Mouse (Mus musculus) Muller cell, postnatal 12 days (primary cell): ENCODE results near the gene Snap91.
A peak's percentile ranks its signal among the peaks of the same experiment; 100 is the strongest.

ENCODE experiments used
- DNase-seq: peaks from one replicate; pipeline ENCODE4 v3.0.0-alpha.2; 2015; ENCODE audit errors: inconsistent ontology term

Gene Snap91

DNA sequence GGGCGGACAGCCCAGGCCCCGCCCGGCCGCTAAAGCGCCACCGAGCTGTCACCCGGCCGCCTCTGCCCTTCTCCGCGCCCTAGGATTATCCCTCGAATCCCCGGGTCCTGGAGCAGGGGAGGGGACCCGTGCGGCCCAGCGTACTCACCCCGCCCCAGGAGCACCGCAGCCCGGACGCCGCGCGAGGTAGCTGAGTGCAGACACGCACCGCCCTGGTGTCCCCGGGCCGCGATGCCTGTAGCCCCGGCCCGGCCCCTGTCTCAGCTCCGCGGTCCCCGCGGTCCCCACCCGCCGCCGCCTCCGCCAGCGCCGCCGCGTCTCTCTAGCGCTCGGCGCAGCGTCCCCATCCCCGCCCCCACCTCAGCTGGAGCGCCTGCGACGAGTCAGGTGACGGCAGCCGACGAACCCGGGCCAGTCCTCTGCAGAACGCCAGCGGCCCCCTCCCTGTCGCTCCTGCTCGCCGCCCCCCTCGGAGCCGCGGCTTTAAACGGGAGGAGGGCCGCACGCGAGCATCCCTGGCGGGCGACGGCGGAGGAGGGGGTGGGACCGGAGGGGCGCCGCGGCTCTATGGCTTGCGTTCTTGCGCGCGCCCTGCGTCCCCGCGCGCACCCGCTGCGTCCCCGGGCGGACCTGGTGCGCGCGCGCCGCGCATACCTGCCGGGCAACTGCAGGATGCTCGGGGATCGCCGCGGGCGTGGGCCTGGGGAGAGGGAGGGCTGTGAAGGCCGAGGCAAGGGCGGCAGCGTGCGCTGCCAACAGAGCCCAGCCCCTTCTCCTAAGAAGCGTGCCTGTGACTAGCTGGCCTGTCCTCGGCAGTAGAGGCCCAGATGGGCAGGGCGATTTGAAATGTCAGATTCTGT lies at the start of gene Snap91:
TSS of gene Snap91 (minus strand) at position 542 of the 860 bp plus-strand sequence.
- DNase-seq, result peak; percentile 78

- no peak for DNase-seq
Observed at GRCm38 (mm10) chr9:86926519-86926918, 46.1 kb upstream of the Snap91 start.

GRCm38 (mm10) chr9:86925688-86926087 lies 45.2 kb upstream of the Snap91 start:
- DNase-seq, result no peak

DNA sequence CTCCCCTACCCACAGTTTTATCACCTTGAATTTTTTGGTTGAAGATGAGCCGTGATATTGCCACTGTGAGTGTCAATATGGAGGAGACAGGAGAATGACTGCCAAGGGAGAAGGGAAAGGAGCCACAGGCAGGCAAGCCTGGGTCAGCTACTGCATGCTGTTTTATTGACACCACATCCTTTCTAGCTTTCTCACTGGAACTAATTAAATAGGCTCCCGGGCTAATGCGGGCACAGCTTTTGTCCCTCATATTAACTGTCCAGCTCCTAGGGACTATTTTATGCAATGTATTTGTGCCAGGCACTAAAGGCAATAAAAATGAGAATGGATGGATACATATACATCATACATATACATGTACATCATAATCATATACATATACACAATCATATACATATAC lies 42.0 kb upstream of the Snap91 start:
- no peak for DNase-seq

DNA sequence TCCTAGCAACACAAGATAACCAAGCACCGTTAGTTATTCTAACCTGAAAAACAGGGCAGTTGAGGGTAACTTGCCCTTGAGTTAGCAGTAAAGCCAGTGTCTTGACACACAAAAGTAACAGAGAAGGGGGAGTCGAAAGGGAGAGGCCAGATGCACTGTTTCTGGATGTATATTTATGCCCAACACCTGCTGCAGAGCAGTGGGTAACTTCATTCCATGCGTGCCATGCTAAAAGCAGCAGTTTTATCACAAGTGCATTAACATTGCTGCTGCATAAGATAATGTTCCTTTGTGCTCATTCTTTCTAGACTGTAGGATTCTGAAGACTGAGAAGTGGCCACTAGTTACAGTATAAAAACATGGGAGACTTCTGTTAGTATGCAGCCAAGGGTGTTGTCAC lies 36.1 kb upstream of the Snap91 start:
- DNase-seq, result no peak

DNA sequence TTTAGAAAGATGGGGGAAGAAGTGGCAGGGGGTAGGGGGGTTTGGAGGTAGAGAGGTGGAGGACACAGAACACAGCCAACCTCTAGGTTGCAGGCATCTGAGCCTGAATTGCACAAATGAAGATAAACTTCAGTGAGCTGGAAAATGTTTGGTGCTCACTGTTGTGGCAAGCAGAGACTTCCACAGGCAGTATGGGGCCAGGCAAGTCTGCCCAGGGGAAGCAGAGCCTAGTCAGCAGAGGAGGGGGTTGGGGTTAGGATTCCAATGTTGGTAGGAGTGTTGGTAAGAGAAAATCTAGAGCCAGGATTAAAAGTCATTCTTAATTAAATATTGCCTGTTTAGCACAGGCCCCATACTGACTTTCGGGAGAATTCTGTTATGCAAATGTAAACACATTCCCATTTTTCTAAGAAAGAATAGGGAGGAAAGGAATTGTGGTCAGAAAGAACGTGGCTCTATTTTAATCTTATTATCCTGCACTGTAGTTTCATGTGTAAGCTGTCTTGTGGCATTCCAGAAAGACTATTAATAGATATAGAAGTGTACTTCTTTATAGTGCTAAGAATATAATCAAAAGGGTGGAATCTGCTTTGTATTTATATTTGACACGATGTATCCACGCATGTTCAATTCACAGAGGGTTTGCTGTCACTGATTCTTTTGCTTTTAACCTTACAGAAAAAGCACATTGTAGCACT lies 19.2 kb upstream of the Snap91 start:
- peak; percentile 47 for DNase-seq

- peak; percentile 64 for DNase-seq
Observed at GRCm38 (mm10) chr9:86879216-86880112, 990 bp downstream of the Snap91 start.

- DNase-seq, result no peak
Observed at GRCm38 (mm10) chr9:86878716-86879115, 1.7 kb downstream of the Snap91 start.

GRCm38 (mm10) chr9:86873681-86874080 lies 6.8 kb downstream of the Snap91 start:
- DNase-seq, result no peak

DNA sequence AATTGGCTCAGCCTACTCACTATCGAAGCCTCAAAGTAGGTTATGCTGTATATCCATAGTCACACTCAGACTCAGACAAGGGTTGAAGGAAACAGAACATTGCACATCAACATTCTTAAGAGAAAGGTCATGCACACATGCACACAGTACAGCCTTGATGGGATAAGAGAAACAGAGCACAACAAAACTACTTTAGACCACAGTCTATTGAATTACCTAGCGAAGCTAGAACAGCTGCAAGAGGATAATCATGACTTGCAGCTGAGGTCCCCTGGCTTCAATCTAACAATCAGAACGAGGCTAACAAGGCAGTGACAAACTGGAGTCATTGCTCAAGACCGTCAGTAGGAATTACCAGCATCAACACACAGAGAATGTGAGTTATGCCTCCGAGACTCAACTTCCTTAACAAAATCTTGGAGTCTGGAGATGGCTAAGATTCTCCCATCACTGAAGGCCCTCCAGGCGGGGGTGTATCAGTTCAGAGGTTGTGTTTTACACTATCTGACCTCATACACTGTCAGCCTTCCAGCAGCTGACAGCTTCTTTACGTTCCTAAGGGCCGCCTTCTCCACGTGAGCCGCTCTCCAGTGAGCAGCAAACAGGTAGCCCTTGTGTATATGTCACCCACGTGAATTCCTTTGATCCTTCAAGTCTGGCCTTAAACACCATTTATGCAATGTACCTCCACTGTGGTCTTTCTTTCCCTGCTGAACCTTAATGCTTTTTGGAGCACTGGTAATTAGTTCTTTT lies 10.7 kb downstream of the Snap91 start:
- DNase-seq, result no peak

DNA sequence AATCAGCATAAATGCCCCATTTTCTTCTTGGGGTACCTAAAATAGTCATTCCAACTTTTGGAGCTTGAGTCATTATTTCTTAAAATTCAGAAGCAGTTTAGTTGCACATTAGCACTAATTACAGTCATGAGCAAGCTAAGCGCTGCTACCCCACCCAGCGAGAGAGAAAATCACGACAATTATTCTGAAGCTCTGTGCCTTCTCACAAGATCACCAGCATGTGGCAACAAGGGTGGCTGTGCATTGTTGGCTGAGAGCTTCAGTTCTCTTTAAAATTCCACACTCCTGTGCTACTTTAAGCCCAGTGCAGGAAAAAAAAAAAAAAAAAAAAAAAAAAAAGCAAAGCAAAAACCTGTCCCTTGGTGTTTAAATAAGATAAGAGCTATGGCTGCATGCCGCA lies 22.4 kb downstream of the Snap91 start:
- DNase-seq, result no peak

- DNase-seq, result no peak
Observed at GRCm38 (mm10) chr9:86857626-86858025, 22.8 kb downstream of the Snap91 start.

- DNase-seq, result no peak
Observed at GRCm38 (mm10) chr9:86852861-86853260, 27.6 kb downstream of the Snap91 start.

GRCm38 (mm10) chr9:86851689-86852088 lies 28.8 kb downstream of the Snap91 start:
- no peak for DNase-seq

DNA sequence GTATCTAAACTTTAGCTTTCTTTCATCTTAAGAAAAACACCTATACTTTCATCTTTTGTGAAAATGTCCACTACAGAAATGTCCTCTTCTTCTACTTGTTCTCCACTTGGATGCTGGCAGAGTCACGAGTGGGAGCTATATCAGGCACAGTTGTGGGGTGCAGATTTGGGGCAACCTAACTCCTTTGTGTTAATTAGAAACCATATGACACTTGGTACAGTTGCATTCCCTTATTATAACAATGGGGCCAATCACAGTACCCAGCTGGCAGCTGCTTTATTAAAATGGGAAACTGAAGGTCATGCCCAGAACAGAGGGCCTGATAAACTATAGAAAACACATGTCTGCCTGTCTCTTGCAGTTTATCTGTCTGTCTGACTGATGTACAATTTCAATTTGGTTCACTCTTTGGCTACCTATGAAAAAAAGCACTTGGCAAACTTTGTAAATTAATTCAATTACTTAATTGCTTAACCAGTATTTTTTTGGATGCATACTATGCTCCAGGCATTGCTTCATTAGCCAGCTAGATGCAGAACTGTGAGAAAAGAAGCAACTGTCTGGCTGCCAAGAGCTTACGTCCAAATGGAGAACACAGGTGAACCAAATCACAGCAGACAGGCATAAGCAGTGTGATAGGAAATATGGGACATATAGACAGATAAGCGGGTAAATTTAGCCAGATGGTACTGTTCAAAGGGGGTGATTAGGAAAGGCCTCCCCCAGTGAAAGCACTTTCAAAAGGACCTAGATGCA lies 29.8 kb downstream of the Snap91 start:
- peak; percentile 26 for DNase-seq

DNA sequence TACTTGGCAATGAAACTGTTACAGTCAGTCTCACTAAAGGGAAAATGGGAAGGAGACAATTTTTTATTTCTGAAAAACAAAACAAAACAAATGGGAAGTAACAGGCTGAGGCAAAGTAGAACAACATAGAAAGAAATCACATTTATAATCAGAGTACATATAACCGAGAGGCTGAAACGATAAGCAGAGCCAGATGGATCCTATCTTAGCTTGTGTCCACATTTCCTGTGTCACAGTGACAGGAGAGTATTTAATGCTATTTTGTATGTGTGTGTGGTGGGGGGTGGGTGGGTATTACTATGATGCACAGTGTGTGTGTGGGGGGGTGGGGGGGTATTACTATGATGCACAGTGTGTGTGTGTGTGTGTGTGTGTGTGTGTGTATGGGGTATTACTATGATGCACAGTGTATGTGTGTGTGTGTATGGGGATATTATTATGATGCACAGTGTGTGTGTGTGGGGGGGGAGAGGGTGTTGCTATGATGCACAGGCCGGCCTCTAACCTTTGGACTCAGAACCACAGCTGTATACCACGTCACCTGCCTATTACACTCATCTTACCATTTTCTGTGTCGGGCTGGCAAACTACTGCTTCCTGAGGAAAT lies 36.6 kb downstream of the Snap91 start:
- DNase-seq, result no peak

DNA sequence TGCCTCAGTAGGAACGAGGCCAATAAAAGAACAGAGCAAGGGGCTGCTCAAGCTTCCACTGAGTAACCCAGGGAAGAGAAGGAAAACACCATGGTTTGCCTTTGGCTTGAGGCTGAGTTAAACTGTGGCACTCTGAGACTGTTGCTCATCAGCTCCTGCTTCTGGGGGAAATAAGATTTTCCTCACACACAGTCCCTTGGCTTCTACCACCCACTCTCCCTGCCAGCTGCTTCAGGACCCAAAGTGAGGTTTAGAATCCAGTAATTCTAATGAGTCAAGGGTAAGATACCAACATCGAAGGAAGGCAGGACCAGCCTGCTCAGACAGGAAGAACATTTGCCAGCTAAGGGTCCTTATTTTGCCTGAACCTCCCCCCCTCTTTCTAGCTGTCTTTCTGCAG lies 50.7 kb downstream of the Snap91 start:
- DNase-seq, result no peak

DNA sequence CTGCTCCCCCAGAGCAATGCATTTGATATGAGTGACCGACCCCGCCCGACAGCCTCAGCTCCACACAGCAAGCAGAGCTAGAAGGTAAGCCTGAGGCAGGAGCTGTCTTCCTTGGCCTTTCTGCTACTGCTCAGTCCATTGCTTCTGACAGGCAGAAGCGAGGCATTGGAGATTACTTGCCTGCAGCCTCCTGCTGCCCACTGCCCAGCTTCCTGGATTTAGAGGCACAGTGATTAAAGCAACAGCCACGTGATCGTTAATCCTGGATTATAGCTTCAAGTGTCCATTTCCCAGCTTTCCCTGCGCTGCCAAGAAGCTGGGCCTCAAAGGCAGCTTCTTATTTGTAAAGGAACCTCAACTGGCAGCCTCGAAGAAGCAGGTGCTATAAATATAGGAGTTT lies 51.4 kb downstream of the Snap91 start:
- DNase-seq, result no peak

- peak; percentile 2 for DNase-seq
Observed at GRCm38 (mm10) chr9:86819366-86819765, 61.1 kb downstream of the Snap91 start.

GRCm38 (mm10) chr9:86817673-86818072 lies 62.8 kb downstream of the Snap91 start:
- DNase-seq, result no peak
